Comparison of ENCODE assay signal across 14 mouse cellular contexts in genomic region chr4:57738856-57739552, GRCm38 (mm10). TPM values are rescaled to one million over a fixed set of nuclear protein-coding genes. Genes with fewer than 3 reads are reported as not detected.
DNase-seq lines count a peak whose midpoint lies in the region; ATAC-seq and TF ChIP-seq lines count a peak whose summit lies in the region.
"Had no signal": no experiment of that assay in that cellular context is flagged by ENCODE, and none has a peak within 500 bp of the region (broad histone marks: within the 10 kb centered on the region; RNA-seq: fewer than 3 reads in every experiment).

No protein-coding gene starts in this region.

- H3K9ac ChIP-seq in kidney, embryonic 16.5 days (replicated peaks; ENCODE audit: low read length), result no peak overlapping the region
- no peak overlapping the region for H3K9ac ChIP-seq in embryonic facial prominence, embryonic 14.5 days (ENCODE audit: low read depth, low read length)
- H3K9ac ChIP-seq in limb, embryonic 11.5 days (ENCODE audit: low read length), result no peak overlapping the region
- H3K9ac ChIP-seq: heart, embryonic 15.5 days; liver, embryonic 13.5 days had no signal

- H3K4me3 ChIP-seq in kidney, adult 2 months (ENCODE audit: insufficient read depth, low read depth, low read length), result no peak overlapping the region
- no peak overlapping the region for H3K4me3 ChIP-seq in kidney, embryonic 16.5 days (ENCODE audit: low read length)
- H3K4me3 ChIP-seq in embryonic facial prominence, embryonic 14.5 days (ENCODE audit: low read depth, low read length), result no peak overlapping the region
- no peak overlapping the region for H3K4me3 ChIP-seq in limb, embryonic 11.5 days (ENCODE audit: low read depth, low read length)
- no peak overlapping the region for H3K4me3 ChIP-seq in hindbrain, embryonic 10.5 days
- H3K4me3 ChIP-seq: heart, embryonic 15.5 days; liver, embryonic 13.5 days had no signal

- H3K4me2 ChIP-seq in kidney, embryonic 16.5 days (replicated peaks; ENCODE audit: low read depth, low read length), result no peak overlapping the region
- no peak overlapping the region for H3K4me2 ChIP-seq in embryonic facial prominence, embryonic 14.5 days (ENCODE audit: low read depth, low read length)
- H3K4me2 ChIP-seq in limb, embryonic 11.5 days (ENCODE audit: low read depth, severe bottlenecking), result no peak overlapping the region
- H3K4me2 ChIP-seq: heart, embryonic 15.5 days; liver, embryonic 13.5 days had no signal

- H3K27ac ChIP-seq in kidney, adult 2 months (ENCODE audit: insufficient read depth, low read depth, low read length), result peak overlapping the region; percentile 65
- no peak overlapping the region for H3K27ac ChIP-seq in kidney, embryonic 16.5 days (ENCODE audit: low read length)
- H3K27ac ChIP-seq in embryonic facial prominence, embryonic 14.5 days (replicated peaks; ENCODE audit: low read depth, low read length), result no peak overlapping the region
- peak overlapping the region; percentile 68 for H3K27ac ChIP-seq in limb, embryonic 11.5 days (replicated peaks; ENCODE audit: low read depth, low read length)
- H3K27ac ChIP-seq in hindbrain, embryonic 10.5 days, result no peak overlapping the region
- H3K27ac ChIP-seq: heart, embryonic 15.5 days; liver, embryonic 13.5 days had no signal

- no peak for TF ChIP-seq CTCF in kidney, adult 2 months (conservative IDR thresholded peaks at IDR 0.05; ENCODE audit: insufficient read depth, insufficient read length, low read depth, low read length)

- H3K4me1 ChIP-seq in kidney, adult 2 months (ENCODE audit: control insufficient read depth, insufficient read depth, low read length), result peaks cover 13% of the 10 kb centered on the region
- 0 out of 2 replicates have a peak, but pooled peaks cover 3% of the 10 kb centered on the region for H3K4me1 ChIP-seq in kidney, embryonic 16.5 days (ENCODE audit: insufficient read depth, low read length)
- no peaks in the 10 kb centered on the region; the same call in 1 of the 2 replicates for H3K4me1 ChIP-seq in embryonic facial prominence, embryonic 14.5 days (ENCODE audit: control insufficient read depth, insufficient read depth, low read length)
- H3K4me1 ChIP-seq in limb, embryonic 11.5 days (ENCODE audit: control insufficient read depth, insufficient read depth, low read length), result peaks cover 19% of the 10 kb centered on the region
- peaks cover 11% of the 10 kb centered on the region for H3K4me1 ChIP-seq in hindbrain, embryonic 10.5 days (replicated peaks)
- H3K4me1 ChIP-seq: liver, embryonic 13.5 days had no signal

- no peaks in the 10 kb centered on the region for H3K27me3 ChIP-seq in kidney, adult 2 months (replicated peaks; ENCODE audit: control insufficient read depth, insufficient read depth, low read length)
- H3K27me3 ChIP-seq in kidney, embryonic 16.5 days (ENCODE audit: insufficient read depth, low read length), result no peaks in the 10 kb centered on the region
- H3K27me3 ChIP-seq in embryonic facial prominence, embryonic 14.5 days (replicated peaks; ENCODE audit: control insufficient read depth, insufficient read depth, low read length), result no peaks in the 10 kb centered on the region
- H3K27me3 ChIP-seq in limb, embryonic 11.5 days (ENCODE audit: control insufficient read depth, insufficient read depth, low read length), result no peaks in the 10 kb centered on the region
- H3K27me3 ChIP-seq in hindbrain, embryonic 10.5 days (ENCODE audit: insufficient read depth, poor library complexity, severe bottlenecking), result no peaks in the 10 kb centered on the region
- H3K27me3 ChIP-seq: heart, embryonic 15.5 days; liver, embryonic 13.5 days; Patski had no signal

- WGBS in kidney, adult 2 months, result 41% methylated on average over 8 of the region's 8 CpGs
- 42% methylated on average over 8 of the region's 8 CpGs for WGBS in kidney, embryonic 16.5 days
- 28% methylated on average over 8 of the region's 8 CpGs for WGBS in embryonic facial prominence, embryonic 14.5 days
- 11% methylated on average over 8 of the region's 8 CpGs for WGBS in limb, embryonic 11.5 days
- 49% methylated on average over 8 of the region's 8 CpGs for WGBS in hindbrain, embryonic 10.5 days

- no peak for TF ChIP-seq POLR2A in kidney, adult 2 months (IDR thresholded peaks at IDR 0.05; ENCODE audit: low read depth, low read length)

- no peak for DNase-seq in kidney, adult 2 months
- DNase-seq in adrenal gland, postnatal 14 days, result peak; percentile 69
- peak; percentile 14 for DNase-seq in embryonic facial prominence, embryonic 14.5 days (ENCODE audit: low spot score)
- peak; percentile 72 for DNase-seq in limb, embryonic 11.5 days (ENCODE audit: low spot score)
- no peak for DNase-seq in hindbrain, embryonic 10.5 days (ENCODE audit: low spot score)
- DNase-seq: cerebellum, postnatal 10 days; liver, embryonic 13.5 days; lung, postnatal 36 days had no signal

- H3K9me3 ChIP-seq in kidney, embryonic 16.5 days (ENCODE audit: low read length), result no peaks in the 10 kb centered on the region
- H3K9me3 ChIP-seq in embryonic facial prominence, embryonic 14.5 days (ENCODE audit: control insufficient read depth, low read length), result no peaks in the 10 kb centered on the region
- no peaks in the 10 kb centered on the region for H3K9me3 ChIP-seq in limb, embryonic 11.5 days (ENCODE audit: control insufficient read depth, low read length)
- H3K9me3 ChIP-seq in hindbrain, embryonic 10.5 days, result no peaks in the 10 kb centered on the region
- H3K9me3 ChIP-seq: heart, embryonic 15.5 days; liver, embryonic 13.5 days had no signal

- ATAC-seq in kidney, embryonic 16.5 days (ENCODE audit: low FRiP score, low TSS enrichment), result no peak
- ATAC-seq in embryonic facial prominence, embryonic 14.5 days (ENCODE audit: low read depth), result no peak
- peak; percentile 62; the same call in 1 of the 2 replicates for ATAC-seq in limb, embryonic 11.5 days (ENCODE audit: insufficient number of reproducible peaks, low FRiP score, low TSS enrichment, low read depth)
- no peak for ATAC-seq in megakaryocyte-erythroid progenitor cell, adult 5-6 weeks (replicated peaks; ENCODE audit: low FRiP score, low TSS enrichment, poor library complexity, severe bottlenecking)
- ATAC-seq in megakaryocyte progenitor cell, adult 5-6 weeks (replicated peaks; ENCODE audit: poor library complexity), result no peak
- ATAC-seq: inflammation-experienced regulatory T-cells, adult 6 months; Patski had no signal

- H3K36me3 ChIP-seq in kidney, adult 2 months (ENCODE audit: control insufficient read depth, insufficient read depth, low read length), result no peaks in the 10 kb centered on the region
- no peaks in the 10 kb centered on the region for H3K36me3 ChIP-seq in kidney, embryonic 16.5 days (ENCODE audit: insufficient read depth, low read length)
- no peaks in the 10 kb centered on the region for H3K36me3 ChIP-seq in embryonic facial prominence, embryonic 14.5 days (ENCODE audit: control insufficient read depth, insufficient read depth, low read length)
- no peaks in the 10 kb centered on the region for H3K36me3 ChIP-seq in limb, embryonic 11.5 days (ENCODE audit: control insufficient read depth, insufficient read depth, low read length)
- H3K36me3 ChIP-seq in hindbrain, embryonic 10.5 days, result no peaks in the 10 kb centered on the region
- H3K36me3 ChIP-seq: heart, embryonic 15.5 days; liver, embryonic 13.5 days had no signal

RNA-seq across cellular contexts. Expression of gene Akap2, which starts 21.5 kb away (rescaled TPM):
- 124 and 126 TPM in 2 replicates for polyA plus RNA-seq in kidney, adult 2 months (2012; rRNA removed)
- polyA plus RNA-seq in kidney, embryonic 16.5 days (2015; fragmentation: Nextera tagmentation; extraction: Ambion mirVana), result 28.2 and 28.4 TPM in 2 replicates
- total RNA-seq in adrenal gland, postnatal 14 days (2021), result 129 and 137 TPM in 2 replicates
- 24.9 and 28.5 TPM in 2 replicates for polyA plus RNA-seq in embryonic facial prominence, embryonic 14.5 days (2014; fragmentation: Nextera tagmentation; extraction: Ambion mirVana)
- polyA plus RNA-seq in limb, embryonic 11.5 days (2014; fragmentation: Nextera tagmentation; extraction: Ambion mirVana), result 32.8 and 36.5 TPM in 2 replicates
- total RNA-seq in megakaryocyte-erythroid progenitor cell, adult 5-6 weeks (2014; fragmentation: Nextera tagmentation), result 0.25 TPM in 1 of 2 replicates, not detected in the other
- total RNA-seq in megakaryocyte-erythroid progenitor cell, adult 5-6 weeks (2017), result 0.04 and 0.42 TPM in 2 replicates
- 30.2 and 31.8 TPM in 2 replicates for polyA plus RNA-seq in hindbrain, embryonic 10.5 days (2016; fragmentation: Nextera tagmentation; extraction: Ambion mirVana)
- 0.02 TPM in 1 of 2 replicates, not detected in the other for total RNA-seq in megakaryocyte progenitor cell, adult 5-6 weeks (2015)
- total RNA-seq in megakaryocyte progenitor cell, adult 5-6 weeks (2017), result not detected in 2 replicates

Comparison
In these comparisons a context has a peak if more than half of its experiments do, and no peak if none do; other contexts are left out.
1. H3K27ac ChIP-seq: peak in kidney, adult 2 months (single experiment) and limb, embryonic 11.5 days (single experiment); none in kidney, embryonic 16.5 days (single experiment), embryonic facial prominence, embryonic 14.5 days (single experiment) and hindbrain, embryonic 10.5 days (single experiment).
2. DNase-seq: peak in adrenal gland, postnatal 14 days (single experiment), embryonic facial prominence, embryonic 14.5 days (single experiment) and limb, embryonic 11.5 days (single experiment); none in kidney, adult 2 months (single experiment) and hindbrain, embryonic 10.5 days (single experiment).